Mouse (Mus musculus) ES-E14 (cell line): ENCODE measurements around the gene Ntm.

Source experiments
- CHD2 ChIP-seq: IDR thresholded peaks from 2 replicates; pipeline ENCODE4 v1.6.1; 2014; ENCODE audit warnings: mild to moderate bottlenecking, low read depth, low read length, inconsistent platforms
- ZC3H11A ChIP-seq: IDR thresholded peaks from 2 replicates; pipeline ENCODE4 v1.6.1; 2012; ENCODE audit warnings: low read depth, mild to moderate bottlenecking, inconsistent platforms, low read length, borderline replicate concordance
- ZNF384 ChIP-seq: IDR thresholded peaks from 2 replicates; pipeline ENCODE4 v1.6.1; 2012; ENCODE audit warnings: low read depth, low read length, inconsistent platforms

- TF ChIP-seq ZNF384, result no peak
- TF ChIP-seq ZC3H11A, result no peak
- TF ChIP-seq CHD2, result no peak
These were observed 839.1 kb downstream of the Ntm start for GRCm38 (mm10) chr9:29123828-29124227.
